Mouse (Mus musculus) c-Kit-positive CD71-positive TER-119-positive erythroid progenitor cells, embryonic 14.5 days (primary cell): ENCODE results near the gene Ppm1l.

Experiments
- DNase-seq: peaks from one replicate; pipeline ENCODE4 v3.0.0-alpha.2; 2013; ENCODE audit warnings: low spot score

The Ppm1l gene

DNA sequence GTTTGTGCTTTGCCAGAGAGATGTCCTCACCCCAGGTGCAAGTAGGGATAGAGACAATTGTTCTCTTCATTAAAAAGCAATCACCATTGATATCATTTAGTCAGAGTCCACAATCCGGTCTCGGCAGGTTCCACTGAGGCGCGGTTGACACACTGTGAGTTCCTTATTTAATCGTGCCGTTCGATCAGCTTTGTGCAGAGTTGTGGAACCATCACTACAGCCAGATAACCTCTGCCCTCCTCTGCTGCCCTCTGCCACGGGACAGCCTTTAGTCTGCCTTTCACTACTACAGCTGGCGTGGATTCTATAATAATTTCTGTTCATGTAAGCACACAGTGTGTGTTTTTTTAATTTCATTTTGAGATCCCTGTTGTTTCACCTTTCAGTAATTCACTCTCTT lies 17.2 kb downstream of the Ppm1l start:
- no peak for DNase-seq

DNA sequence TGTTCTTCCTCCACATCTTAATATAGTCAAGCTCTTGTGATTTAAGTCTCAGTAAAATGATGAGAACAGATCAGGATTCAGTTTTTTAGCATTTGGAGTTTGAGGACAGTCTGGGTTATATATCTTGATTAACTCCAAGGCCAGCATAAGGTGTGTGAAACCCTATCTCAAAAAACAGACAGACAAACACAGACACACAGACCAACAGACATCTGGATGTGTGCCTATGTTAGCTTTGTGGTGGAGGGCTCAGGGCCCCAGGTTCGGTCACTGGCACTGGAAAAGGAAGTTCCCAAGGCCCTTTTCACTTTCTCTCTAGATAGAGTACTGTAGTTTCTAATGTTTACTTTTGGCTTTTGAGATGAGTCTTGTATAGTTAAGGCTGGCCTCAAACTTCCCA lies 23.8 kb downstream of the Ppm1l start:
- no peak for DNase-seq

DNA sequence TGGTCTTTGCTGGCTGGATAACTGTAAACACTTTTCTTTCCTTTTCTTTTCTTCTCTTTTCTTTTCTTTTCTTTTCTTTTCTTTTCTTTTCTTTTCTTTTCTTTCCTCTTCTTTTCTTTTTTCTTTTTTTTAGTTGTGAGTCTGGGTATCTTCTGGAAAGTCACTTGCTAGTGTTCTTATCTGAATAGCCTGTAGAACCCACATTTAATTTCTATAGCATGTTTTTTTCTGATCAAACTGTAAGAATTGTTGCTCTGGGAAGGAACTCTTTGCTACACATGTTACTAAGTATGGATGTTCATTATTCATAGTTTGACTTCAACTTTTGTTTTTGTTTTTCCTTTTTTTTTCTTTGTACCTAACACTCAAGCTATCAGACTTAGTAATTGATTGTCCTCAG lies 24.3 kb downstream of the Ppm1l start:
- no peak for DNase-seq

DNA sequence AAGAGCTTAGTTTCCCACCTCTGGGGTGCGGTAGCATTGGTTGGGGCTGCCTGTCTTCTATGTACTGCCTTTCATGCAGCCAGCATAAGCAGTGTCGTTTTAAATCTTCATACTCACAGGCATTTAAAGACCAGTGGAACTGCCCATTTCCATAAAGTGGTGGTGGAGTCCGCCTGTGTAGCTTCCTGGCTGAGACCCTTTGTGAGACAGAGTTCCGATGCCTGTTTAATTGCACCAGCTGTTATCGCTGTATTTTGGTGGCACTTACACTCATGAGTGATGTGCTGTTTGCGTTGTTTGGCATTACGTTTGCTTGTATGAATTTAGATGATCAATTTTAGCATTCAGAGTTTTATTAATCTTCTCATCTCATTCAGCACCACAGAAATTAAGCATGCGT lies 24.9 kb downstream of the Ppm1l start:
- no peak for DNase-seq

DNA sequence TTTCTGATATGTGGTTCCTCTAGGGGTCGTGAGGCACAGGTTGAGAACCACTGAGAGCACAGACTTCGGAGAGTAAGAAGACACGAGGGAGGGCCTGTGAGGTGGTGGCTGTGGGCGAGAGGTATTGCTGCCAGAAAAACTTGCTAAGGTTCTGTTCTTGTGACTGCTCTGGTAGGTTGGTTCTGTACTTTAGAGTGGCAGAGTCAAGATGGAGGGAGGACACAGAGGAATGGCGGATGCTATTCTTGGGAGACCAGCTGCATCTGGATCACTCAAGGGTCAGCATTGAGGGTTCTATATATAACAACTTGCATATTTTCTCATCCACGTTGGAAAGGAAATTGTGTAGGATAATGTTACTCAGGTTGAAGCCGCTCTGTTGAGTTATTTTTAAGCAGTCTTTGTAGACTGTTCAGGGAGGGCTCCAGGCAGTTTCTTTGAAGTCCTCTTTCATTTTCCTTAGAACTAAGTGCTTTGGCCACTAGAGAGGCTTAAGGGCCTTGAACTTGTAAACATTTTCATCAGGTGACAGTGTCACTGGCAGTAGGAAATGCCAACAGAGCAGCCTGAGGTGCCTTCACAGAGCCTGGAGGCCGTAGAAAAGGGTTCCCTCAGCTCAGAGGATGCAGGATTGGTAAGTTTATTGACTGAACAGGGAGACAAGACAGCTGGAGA lies 25.7 kb downstream of the Ppm1l start:
- DNase-seq: no peak

DNA sequence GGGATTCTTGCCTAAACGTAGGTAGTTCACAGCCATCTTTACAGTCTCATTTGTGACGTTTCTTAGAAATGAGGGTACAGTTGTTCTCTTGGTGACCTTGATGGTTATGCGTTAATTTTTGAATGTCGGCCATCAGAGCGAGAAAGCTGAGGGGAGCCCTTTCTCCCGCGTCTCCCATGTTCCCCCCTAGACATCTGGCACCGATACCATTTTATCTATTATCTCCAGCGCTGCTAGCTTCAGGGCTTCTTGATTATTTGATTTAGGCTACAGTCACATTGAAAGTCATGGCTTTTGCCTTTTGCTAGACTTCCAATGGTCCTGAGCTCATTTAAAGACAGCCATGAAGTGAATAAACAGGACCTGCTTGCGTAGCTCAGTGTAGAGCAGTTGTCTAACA lies 26.5 kb downstream of the Ppm1l start:
- DNase-seq: peak; percentile 11

DNA sequence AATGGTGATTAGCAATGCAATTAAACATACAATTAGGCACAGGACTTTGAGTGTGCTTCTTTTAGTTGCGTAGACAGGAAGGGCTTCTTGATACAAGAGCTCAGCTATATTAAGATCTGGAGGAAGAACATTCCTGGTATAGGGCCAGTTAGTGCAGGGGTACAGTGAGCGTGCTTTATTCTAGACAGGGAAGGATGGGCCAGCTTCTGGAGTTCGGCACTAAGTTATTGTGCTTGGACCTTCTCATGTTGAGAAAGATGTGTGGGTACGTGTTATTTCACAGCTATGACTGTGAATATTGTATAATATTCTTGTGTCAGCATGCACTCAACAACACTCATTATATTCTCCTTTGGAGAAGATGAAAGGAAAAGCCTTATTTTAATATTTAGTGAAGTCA lies 29.9 kb downstream of the Ppm1l start:
- no peak for DNase-seq

DNA sequence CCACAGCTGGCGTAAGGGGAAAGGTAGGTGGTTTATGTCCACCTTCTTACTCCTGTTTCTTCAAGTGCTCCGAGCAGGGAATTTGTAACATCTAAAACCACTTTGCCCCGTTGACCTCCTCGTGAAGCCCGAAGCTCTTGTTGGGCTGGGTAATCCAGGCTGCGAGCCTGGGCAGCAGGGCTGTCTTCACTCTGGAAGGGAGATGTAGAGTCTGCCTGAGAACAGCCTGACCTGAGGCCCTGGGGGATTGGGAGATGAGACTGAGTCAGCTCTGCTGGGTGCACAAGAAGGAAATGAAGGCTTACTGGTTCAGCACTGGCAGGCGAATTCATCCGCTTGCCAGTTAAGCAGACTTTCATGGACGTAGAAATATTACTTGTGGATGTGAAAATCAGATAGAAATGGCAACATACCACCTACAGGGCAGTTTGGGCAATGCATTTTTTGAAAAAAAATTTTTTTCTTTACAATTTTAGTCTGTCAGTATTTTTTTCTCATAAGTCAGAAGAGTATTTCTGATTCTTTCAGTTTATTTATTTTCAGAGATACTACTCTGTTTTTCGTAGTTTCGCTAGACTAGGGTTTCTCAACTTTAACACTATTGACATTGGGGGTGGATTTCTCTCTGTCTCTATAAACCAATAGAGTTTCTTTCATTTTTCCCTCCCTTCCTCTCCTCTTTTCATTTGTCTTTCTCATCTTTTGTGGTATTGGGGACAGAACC lies 31.7 kb downstream of the Ppm1l start:
- DNase-seq: no peak

DNA sequence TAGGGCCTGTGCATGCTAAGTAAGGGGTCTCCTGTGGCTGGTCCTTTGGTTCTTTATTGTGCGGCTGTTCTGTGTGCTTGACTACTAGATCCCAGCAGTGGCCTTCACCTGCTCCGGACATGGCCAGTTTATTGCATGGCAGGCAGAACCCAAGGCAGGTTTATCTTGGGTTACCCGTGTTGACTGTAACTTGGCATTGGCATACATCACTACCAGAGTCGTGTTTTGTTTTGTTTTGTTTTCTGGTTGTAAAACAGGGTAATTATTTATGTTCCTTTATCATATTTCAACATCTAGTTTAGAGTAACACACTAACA lies 32.2 kb downstream of the Ppm1l start:
- no peak for DNase-seq

DNA sequence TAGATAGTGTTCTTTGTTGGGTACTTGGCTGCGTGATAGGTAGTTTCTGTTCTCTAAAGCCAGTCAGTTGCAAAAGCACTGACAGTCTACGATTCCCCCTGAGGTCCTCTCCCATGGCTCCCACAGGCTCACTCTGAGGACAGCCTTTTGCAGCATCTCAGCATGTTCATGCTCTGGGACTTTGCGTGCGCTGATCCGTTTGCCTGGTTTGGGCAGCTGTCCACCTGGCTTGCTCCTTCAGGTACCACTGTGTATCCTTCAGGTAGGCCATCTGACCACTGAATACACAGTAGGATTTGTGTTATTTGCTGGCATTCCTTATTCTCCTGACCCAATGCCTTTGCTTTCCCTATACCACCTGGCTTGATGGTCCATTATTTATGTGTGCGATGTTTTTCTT lies 33.3 kb downstream of the Ppm1l start:
- no peak for DNase-seq

DNA sequence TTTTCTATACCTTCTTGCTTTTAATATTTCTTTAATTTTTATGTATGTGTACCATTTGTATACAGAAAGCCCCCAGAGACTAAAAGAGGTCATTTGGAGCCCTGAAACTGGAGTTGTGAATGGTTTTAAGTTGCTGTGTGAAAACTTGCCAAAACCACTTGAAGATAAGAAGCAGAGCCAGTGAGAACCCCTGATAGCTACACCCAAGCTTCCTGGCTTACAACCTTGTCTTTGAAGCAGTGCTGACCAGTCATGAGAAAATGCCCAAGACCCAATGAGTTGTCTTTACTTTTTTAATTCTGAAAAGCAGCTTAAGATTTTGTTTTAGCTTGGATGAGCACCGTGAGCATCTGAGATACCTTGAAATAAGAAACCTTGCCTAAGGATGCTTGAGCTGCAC lies 35.5 kb downstream of the Ppm1l start:
- no peak for DNase-seq

DNA sequence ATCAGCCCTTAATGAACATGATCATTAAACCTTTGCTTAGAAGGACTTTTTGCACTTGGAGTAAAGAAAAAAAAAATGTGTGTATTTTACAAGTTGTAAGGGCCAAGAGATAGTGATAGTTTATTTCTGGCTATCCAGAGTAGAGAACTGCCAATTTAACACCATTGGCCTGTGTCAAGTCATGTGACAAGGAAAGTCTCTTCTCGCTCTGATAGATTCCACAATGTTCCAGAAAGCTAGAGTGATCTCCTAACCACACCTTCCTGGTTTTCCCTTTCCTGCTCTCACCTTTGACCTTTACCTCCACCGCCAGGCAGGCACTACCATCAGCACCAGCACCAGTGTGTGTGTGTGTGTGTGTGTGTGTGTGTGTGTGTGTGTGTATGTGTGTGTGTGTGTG lies 38.0 kb downstream of the Ppm1l start:
- no peak for DNase-seq

DNA sequence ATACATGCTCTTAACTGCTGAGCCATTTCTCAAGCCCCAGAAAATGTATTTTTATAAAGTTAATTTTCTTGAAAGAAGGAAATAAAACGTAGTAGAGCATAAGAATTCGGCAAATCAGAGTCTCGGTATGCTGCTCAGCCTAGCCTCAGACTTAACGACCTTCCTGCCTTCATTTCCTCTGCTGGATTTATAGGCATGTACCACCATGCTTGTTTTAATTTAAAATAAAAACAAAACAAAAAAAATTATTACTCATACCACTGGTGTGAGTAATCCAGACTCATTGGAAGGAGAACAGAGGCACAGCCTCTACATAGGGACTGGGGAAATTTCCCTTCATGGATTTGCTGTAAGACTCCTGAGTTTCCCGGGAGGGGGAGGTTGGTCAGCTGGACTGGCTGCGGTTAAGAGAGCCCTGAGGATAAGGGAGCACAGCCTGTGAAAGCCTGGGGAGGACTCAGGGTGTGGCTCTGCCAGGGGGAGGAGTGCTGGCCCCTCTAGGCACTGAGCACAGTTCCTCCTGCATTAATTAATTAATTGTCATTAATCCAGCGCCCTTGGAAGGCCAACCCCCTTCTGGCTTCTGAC lies 39.5 kb downstream of the Ppm1l start:
- DNase-seq: no peak

DNA sequence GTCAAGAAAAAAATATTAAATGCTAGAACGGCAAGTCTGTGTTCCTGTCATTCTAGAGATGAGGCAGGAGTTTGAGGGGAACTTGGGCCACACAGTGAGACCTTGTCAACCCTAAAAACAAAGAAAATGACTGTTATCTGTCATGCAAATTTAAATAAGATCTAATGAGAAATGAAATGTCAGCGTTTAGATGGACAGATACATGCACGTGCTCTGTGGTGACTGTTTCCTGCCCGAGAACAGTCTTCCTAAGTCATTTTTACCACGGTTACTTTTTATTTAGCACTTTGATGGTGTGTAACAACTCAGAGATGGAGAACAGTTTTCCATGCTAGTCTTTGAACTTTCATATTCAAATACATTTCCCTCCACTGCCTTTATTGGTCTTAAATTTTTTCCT lies 40.1 kb downstream of the Ppm1l start:
- DNase-seq: no peak

DNA sequence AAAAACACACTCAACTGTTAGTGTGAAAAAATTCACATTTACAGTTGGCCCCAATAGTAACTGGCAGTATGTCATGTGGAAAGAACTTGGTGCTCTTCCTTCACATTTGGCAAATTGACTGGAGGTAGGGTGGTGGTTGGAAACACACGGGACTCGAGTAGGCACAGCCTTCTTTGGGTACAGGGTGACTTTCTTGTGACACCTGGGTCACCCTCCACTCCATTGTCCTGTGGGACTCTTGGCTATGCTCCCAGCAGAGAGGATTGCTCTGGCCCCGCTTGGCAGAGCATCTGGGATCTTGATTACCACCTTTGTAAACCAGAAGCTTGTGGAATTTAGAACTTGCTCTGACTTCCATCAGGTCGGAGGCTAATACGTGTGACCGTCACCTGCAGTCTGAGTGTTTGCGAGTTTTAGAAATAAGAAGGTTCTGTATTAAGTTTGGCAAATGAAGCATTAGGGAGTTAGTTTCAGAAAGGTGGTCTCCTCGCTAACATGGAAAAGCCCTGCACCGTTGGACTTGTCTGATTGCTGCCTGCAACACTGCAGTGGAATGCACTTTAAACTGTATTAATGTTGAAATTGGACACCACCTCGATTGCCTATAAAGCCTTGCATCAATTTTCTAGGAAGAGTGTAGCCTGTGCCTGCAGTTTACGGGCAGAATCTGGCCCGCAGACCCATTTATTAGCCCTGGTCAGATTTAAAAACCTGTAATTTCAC lies 41.4 kb downstream of the Ppm1l start:
- no peak for DNase-seq

DNA sequence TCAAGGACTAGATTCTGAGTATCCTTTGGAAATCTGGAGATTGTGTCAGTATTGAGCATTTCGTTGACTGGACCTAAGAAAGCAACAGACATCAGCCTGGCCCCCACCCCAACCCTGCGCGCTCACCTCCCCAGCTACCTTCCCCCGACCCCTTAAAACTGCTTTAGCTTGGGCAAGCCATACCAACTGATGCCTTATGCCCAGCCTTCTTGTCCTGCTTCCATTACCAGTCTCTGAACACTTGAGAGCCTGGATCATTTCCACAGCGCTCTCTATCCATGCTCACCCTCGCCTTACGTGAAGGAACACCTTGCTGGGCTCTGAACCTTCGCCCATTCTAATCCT lies 41.9 kb downstream of the Ppm1l start:
- DNase-seq: no peak

DNA sequence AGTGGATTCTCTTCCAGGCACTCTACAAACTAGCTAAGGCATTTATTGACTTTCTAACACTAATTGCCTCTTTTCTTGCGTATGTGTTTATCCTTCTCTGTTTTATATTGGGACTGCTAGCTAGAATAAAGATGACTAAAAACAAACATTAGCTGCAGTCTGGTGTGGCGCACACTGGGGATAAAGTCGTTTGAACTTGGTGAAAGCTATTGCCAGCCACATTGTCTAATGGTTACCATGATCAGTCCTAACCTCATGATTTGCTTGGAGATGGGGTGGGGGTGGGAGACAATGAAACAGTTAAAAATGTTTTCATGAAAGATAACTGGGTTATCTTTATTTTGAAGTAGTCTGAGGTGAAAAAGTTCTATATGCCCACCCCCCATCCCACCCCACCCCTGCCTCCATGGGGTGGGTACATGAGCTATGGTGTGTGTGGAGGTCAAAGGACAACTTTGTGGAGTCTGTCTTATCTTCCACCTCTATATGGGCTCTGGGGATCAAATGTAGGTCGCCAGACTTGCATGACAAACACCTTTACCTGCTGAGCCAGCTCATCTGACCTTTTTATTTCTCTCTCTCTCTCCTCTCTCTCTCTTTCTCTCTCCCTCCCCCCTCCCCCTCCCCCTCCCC lies 43.7 kb downstream of the Ppm1l start:
- DNase-seq: no peak

DNA sequence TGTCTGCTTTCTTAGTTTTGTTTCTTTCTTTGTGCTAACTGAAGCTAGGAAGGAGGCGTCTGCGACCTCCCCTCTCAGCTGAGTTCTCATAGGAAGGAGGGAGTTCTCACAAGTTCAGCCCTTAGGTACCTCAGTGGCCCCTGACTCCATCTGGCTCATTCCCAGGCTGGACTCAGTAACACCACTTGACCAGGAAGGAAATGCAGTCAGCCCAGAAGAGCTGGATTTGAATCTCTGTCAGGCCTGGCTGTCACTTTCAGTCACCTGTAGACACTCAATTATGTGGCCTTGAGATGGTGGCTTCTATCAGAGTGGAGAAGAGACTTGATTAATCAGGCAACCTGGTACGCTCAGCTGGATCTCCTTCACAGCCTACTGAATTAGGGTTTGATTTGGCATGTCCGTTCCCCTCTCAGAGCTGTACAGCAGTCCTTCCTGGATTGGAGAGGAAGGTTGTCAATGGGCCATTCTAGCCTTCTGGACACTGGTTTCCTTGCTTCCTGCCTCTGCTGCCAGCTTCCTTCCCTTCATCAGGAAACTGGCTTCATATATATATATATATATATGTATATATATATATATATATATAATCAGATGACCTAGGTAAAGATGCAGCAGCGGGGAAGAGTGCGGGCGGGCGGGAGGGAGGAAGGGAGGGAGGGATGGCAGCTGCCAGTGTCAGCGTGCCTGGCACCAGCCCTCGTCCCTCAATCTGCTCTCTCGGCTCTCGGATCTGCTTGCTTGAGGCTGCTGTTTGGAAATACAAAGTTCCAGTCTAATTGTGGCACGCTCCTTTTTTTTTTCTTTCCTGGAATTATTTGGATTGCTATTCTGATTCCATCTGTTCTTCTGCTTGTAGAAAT lies 45.1 kb downstream of the Ppm1l start:
- no peak for DNase-seq

DNA sequence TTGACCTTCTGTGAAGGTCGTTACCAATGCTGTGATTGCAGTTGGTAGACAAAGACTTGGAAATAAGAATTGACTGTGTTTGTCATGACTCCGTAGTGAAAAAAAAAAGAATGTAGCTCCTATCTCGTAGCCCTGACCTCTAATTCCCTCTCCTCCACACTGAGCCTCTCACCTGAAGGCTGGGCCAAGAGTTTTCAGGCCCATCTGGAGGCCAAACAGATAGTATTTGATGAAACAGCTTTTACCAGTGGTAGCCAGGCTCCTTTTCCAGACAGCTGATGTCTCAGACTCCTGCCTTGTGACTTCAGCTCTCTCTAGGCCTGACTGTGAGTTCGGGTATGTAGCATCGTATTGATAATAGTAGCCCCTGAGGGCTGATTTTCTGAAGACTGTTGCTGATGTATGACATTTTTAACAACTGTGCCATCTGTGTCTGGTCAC lies 45.7 kb downstream of the Ppm1l start:
- DNase-seq: no peak

DNA sequence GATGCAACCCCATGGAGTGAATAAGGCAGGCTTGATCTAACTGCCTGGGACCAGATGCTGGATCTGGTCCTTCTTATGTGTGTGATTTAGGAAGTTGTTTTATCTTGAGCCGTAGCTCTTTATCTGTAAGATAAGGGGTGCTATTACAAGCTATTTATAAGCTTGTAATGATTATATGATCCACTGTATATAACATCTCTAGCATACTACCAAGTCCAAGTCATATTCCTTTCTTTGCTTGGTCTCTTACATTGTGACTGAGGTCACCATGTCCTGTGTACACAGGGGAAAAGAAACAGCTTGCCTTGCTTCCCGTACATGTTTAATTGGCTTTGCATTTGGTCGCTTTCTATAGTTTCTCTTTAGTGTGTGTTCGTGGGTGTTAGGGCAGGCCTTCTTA lies 46.2 kb downstream of the Ppm1l start:
- no peak for DNase-seq

DNA sequence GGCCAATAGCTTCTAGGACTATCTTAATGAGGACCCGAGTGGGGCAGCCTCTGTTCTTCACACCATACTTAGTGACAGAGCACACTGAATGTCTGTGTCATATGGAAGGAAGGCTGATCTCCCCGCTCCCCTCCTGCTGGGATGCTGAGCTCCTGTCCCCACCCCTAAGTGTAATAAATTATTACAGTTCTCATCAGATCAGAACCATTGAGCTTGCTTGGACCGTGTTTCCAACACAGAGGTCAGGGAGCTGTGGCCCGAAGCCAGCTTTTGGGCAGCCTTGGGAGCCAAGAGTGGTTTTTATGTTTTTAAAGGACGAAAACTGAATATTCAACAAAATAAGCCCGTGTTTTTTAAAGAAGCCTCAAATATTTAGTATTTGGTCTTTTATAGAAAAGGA lies 47.5 kb downstream of the Ppm1l start:
- DNase-seq: no peak

DNA sequence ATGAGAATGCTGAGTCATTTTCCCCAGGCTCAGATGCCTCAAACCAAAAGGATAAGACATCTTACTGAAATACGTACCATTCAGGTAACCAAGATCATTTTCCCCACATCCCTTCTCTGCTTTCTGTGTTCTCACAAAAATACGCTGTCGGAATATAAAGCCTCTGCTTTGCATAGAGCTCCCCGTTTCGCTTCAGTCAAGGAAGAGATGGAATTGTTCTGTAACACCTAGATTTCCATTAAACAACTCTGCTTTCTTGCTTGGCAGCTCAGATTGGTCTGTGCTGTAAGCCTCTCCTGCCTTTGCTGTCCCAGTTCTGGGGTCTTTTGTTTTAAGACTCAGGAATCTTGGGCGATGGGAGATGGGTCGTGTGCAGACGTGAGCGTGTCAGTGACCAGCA lies 51.3 kb downstream of the Ppm1l start:
- DNase-seq: no peak
